Mouse (Mus musculus) thymus, adult 18-20 months (tissue): Measurements from ENCODE around the gene Gm21083.
"Not testable (repeated sequence)": the region's sequence is repeated elsewhere in the genome, so short reads cannot be mapped to it uniquely, and the experiment has no call there.

Experiments
- DNase-seq, 2 experiments: peaks; one replicate each; pipeline ENCODE4 v3.0.0; 2022; ENCODE audit warnings: mixed read lengths in 2 of 2

The Gm21083 gene

GRCm38 (mm10) chr5:15630068-15630467, 52.9 kb downstream of the Gm21083 start:
- not testable (repeated sequence) for DNase-seq
